Mouse (Mus musculus) erythroblast, adult 5-6 weeks (primary cell): ENCODE measurements around the gene Ankrd28. TPM values are rescaled to one million over a fixed set of nuclear protein-coding genes. Genes with fewer than 3 reads are reported as not detected.

Source experiments
- ATAC-seq: replicated peaks from 2 replicates; pipeline ENCODE4 v1.8.0; 2016; ENCODE audit warnings: moderate number of reproducible peaks, mild to moderate bottlenecking, moderate TSS enrichment, inconsistent platforms; ENCODE audit not compliant: poor library complexity, low FRiP score, severe bottlenecking
- total RNA-seq, 2 experiments: library from RNA; stranded (forward) in 1 of 2; stranded (reverse) in 1 of 2; fragments of 150-400 nt in 1 of 2; fragments of 200-764, 138-1000 nt in 1 of 2; gene quantifications; 2 replicates each; pipeline versions ENCODE4 v1.2.3 to v1.2.4; 2015 to 2017; ENCODE audit warnings: low replicate concordance in 2 of 2

Ankrd28 gene
- total RNA-seq, 2 experiments from 2014 or later = 79.4 to 157 TPM

- no peak for ATAC-seq
These were observed 107.7 kb downstream of the Ankrd28 start for GRCm38 (mm10) chr14:31722746-31723145.

DNA sequence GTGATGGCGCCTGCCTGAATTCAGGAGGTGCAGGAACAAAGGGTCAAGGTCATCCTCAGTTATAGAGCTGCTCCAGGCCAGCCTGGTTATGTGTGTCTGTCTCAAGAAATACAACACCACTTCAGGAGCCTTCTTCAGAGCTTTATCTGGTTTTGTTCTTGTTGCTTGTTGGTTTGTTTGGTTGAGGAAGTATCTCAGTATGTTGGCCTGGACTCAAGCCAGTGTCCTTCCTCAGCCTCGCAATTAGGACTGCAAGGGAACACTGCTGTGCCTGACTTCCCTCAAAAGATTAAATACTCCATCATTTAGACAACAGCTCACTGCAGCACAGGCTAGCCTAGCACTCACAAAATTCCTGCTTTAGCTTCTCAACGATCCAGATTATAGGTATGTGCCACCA lies 109.2 kb downstream of the Ankrd28 start:
- ATAC-seq = no peak

DNA sequence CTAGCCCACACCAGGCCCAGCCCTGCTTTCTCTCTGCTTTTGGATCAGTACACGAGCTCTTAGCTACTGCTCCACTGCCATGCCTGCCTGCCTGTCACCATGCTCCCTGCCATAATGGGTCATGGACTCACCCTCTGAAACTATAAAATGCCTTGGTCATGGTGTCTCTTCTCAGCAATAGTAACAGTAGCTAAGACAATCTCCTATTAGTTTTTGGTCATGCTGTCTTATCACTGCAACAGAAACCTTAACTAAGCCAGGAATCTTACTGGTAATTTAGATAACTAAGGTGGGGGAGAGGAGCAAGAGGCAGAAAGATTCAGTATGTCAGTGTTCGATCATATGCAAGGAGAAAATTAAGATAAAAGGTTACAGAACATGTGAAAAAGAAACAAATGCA lies 112.1 kb downstream of the Ankrd28 start:
- ATAC-seq = peak; percentile 61

DNA sequence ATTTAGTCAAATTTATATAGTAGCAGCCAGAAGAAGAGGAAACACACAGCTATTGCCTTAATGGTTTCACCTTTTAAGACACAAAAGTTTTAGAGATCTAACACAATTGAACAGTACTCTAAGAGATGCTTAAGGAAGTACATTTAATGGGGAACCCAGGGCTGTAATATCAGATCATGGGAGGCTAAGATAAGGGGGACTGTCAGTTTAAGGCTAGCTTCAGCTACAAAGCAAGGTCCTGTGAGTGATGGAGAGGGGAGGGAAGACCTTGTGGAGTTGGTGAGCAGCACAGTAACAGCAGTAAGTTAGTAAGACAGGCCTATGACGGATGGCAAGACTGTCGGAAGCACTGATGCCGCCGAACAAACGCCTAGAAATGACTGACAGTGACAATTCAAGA lies 113.1 kb downstream of the Ankrd28 start:
- no peak for ATAC-seq

DNA sequence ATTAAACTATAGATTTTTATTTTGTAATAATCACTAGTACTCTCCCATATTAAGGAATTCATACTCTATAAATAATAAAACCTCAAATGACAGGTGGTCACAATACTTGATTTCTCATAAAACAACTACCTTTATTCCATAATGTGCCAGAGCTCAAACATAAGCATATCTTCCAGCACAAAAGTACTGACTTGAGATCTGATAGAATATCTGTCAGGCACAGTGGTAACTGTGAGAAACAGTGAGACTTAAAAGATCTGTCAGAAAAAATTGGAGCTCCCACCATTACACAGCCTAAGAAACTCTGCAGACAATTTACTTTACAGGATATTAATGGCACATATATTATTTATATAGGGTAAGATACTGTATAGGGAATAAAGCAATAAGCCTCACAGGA lies 114.8 kb downstream of the Ankrd28 start:
- ATAC-seq = no peak

- 0 out of 2 replicates have a peak, but pooled peaks have one; percentile 60 for ATAC-seq
These were observed 121.1 kb downstream of the Ankrd28 start for GRCm38 (mm10) chr14:31709343-31709742.

- ATAC-seq = no peak
These were observed 130.1 kb downstream of the Ankrd28 start for GRCm38 (mm10) chr14:31700376-31700775.

DNA sequence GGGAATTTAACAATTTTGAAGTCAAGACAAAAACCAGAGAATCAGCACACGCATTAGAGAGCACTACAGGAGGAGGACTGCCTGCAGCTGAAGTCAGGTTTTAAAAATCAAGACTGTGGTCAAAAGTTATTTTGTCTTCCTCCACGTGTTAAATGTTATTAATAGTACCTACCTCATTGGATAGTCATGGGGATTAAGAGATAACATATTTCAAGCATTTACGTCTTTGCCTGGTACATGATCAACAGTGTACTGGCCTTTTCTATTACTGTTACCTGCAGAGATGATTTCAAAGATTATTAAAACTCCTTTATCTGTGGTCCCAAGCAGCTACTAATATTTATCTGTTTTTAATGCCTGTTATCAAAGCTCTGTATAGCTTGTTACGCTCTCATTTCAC lies 132.7 kb downstream of the Ankrd28 start:
- ATAC-seq = no peak

DNA sequence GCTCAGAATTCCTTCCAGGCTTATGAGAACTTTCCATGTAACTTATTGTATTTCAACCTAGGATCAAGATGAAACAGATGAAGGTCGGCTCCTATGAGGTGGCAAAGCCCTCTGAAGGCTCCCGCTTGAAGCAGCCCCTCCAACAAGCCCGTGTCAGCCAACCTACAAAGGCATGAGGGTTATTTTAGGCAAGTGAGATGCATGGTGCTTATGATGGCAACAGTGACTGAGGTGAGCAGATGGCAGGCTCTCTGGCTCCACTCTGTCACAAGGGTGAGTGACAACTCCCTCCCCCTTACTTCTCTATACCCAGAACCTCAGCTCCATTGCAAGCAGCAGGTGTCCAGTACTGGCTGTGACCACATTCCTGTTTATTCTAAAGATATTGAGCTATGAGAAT lies 133.1 kb downstream of the Ankrd28 start:
- no peak for ATAC-seq

DNA sequence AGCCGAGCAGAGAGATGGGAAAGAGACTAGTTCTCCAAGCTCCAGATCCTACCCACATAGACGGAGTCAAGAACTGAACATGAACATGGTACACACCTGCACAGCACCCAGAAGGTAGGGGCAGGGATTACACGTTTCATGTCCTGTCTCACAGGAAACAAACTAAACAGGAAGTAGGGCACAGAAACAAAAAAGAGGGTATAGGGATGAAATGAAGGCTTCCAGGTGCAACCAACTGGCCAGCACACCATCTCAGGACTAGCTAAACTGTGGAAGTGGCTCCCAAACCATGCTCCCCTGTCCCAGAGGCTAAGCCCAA lies 133.5 kb downstream of the Ankrd28 start:
- no peak for ATAC-seq

- no peak for ATAC-seq
These were observed 134.1 kb downstream of the Ankrd28 start for GRCm38 (mm10) chr14:31696206-31696984.

DNA sequence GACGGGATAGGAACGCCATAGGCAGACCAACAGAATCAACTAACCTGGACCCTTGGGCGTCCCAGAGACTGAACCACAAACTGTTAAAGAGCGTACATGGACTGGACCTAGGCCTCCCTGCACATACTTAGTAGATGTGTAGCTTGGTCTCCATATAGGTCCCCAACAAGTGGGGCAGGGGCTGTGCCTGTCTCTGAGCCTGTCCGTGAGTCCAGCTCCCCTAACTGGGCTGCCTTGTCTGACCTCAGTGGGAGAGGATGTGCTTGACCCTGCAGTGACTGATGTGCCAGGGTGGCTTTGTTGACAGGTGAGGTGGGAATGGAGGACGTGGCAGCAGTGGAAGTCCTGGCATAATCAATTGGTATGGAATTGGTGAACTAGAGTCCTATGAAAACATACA lies 137.9 kb downstream of the Ankrd28 start:
- ATAC-seq = no peak

DNA sequence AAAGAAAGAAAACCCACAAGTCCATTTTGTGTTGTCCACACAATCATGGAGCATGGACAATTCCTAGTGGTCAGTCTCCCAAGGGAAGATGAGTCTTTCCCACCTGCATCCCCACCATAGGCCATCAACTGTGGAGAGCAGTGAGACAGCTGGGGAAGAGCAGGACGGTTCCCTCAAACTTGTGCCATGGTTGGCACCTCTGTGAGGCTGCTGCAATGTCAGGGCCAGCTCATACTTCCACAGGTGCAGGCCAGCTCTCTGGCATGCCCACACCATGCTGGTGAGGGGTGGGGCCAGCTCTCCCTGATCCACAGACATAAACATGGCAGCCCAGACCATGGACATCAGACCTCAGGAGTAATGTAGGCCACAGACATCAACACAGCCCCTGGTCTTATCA lies 144.2 kb downstream of the Ankrd28 start:
- ATAC-seq = no peak

DNA sequence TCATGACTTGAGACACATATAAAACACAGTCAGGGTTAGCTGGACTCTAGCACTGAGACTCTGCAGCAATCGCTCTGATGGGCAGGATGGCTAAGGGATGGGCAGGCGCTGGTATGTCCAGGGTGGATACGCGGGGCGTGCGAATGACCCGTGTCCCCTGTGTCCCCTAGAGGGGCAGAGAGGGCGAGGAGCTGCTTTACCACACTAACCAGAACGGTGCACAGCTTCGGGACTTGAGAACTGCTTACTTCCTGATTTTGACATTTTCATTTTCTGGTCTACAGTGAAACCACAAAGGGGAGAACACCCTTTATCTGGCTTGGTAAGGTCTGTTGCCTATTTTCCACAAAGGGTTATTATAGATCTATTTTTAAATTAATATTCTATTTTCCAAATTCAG lies 144.8 kb downstream of the Ankrd28 start:
- no peak for ATAC-seq

DNA sequence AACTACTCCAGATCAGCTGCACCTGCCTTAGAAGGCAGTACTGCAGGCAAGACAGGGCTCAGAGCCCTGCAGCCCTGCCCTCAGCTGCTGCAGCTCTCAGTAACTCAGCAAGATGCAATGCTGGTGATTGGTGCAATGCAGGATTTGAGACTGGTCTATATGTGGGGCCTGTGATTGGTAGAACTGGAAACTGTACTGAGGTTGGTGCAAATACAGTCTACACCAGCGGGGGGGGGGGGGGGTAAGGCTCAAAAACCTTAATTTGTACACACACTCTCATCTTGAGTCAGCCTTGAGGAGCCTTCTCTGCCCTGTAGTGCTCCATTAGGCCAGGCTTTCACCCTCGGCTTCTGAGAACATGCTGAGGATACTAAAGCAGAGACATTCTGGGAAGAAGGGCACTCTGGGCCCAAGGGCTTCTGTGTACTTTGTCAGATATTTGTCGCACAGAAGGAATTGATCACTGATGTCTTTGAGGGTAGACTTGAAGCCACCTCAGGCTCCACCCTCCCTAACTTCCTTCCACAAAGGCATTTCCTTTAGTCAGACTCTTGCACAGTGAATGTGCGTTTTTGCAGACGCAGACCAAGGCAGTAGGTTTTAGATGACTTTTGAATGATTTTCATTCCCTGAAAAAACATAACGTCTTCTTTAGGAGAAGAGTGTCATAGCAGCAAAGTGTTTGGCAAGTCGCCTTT lies 146.0 kb downstream of the Ankrd28 start:
- ATAC-seq = no peak

DNA sequence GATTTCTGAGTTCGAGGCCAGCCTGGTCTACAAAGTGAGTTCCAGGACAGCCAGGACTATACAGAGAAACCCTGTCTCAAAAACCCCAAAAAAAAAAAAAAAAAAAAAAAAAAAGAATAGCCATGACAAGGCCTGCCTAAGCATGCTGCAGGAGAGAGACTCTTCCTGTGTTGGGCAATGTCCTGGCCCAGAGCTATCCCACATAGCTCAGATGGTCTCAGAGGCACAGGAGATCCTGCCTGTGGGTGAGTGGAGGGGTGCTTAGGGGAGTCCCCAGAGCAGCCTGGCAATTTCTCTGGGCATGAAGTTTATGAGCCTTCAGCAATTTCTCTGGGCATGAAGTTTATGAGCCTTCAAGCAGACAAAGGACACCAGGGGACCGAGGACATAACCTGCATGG lies 146.8 kb downstream of the Ankrd28 start:
- ATAC-seq = no peak

GRCm38 (mm10) chr14:31681931-31682555 lies 148.4 kb downstream of the Ankrd28 start:
- ATAC-seq = no peak

- ATAC-seq = no peak
These were observed 149.2 kb downstream of the Ankrd28 start for GRCm38 (mm10) chr14:31681291-31681690.

- no peak for ATAC-seq
These were observed 149.8 kb downstream of the Ankrd28 start for GRCm38 (mm10) chr14:31680656-31681055.

- ATAC-seq = no peak
These were observed 158.7 kb downstream of the Ankrd28 start for GRCm38 (mm10) chr14:31671635-31672320.
